Mouse (Mus musculus) MEL (cell line): ENCODE results near the gene Foxf1. TPM values are rescaled to one million over a fixed set of nuclear protein-coding genes. Genes with fewer than 3 reads are reported as not detected.

Experiments
- DNase-seq: peaks from one replicate; pipeline ENCODE4 v3.0.0; 2011; ENCODE audit warnings: low read depth, low spot score
- H3K27ac ChIP-seq: 2 replicates; pipeline ENCODE4 v1.5.1; 2012; ENCODE audit warnings: low read depth, mild to moderate bottlenecking, control low read depth, low read length, moderate library complexity; ENCODE audit not compliant: control insufficient read depth
- H3K27me3 ChIP-seq, 2 experiments: fragments of 150-350 bp in 1 of 2; sonication (generic) in 1 of 2; 2 replicates each; pipeline ENCODE4 v1.6.1; 2012; ENCODE audit warnings: low read length in 2 of 2, mild to moderate bottlenecking in 2 of 2, improper control_type of control experiment in 1 of 2, moderate library complexity in 1 of 2; ENCODE audit not compliant: insufficient read depth in 2 of 2, control insufficient read depth in 1 of 2
- H3K36me3 ChIP-seq, 2 experiments: 2 replicates each; pipeline ENCODE4 v1.6.1; 2012 to 2014; ENCODE audit warnings: low read length in 2 of 2, improper control_type of control experiment in 1 of 2, inconsistent platforms in 1 of 2, mild to moderate bottlenecking in 1 of 2; ENCODE audit not compliant: insufficient read depth in 2 of 2, control insufficient read depth in 1 of 2
- H3K4me1 ChIP-seq, 2 experiments: fragments of 150-350 bp in 1 of 2; sonication (generic) in 1 of 2; 2 replicates each; pipeline ENCODE4 v1.6.1; 2012; ENCODE audit warnings: low read length in 2 of 2, improper control_type of control experiment in 1 of 2, mild to moderate bottlenecking in 1 of 2; ENCODE audit not compliant: insufficient read depth in 2 of 2, control insufficient read depth in 1 of 2
- H3K4me3 ChIP-seq, 2 experiments: fragments of 150-350 bp in 1 of 2; sonication (generic) in 1 of 2; 2 replicates each; pipeline ENCODE4 v1.5.1; 2012; ENCODE audit warnings: low read depth in 2 of 2, low read length in 2 of 2, mild to moderate bottlenecking in 2 of 2, moderate library complexity in 2 of 2, control low read depth in 1 of 2, improper control_type of control experiment in 1 of 2; ENCODE audit not compliant: control insufficient read depth in 1 of 2, insufficient read depth in 1 of 2
- H3K79me2 ChIP-seq: 2 replicates; pipeline ENCODE4 v1.6.1; 2012; ENCODE audit warnings: mild to moderate bottlenecking, low read length, moderate library complexity; ENCODE audit not compliant: control insufficient read depth, poor library complexity, insufficient read depth
- H3K9ac ChIP-seq: 2 replicates; pipeline ENCODE4 v1.6.1; 2012; ENCODE audit warnings: low read depth, mild to moderate bottlenecking, control low read depth, low read length, moderate library complexity; ENCODE audit not compliant: control insufficient read depth, poor library complexity, severe bottlenecking
- H3K9me3 ChIP-seq: fragments of 150-350 bp; sonication (generic); replicated peaks from 2 replicates; pipeline ENCODE4 v1.6.1; 2012; ENCODE audit warnings: mild to moderate bottlenecking, low read length, improper control_type of control experiment, moderate library complexity; ENCODE audit not compliant: insufficient read depth
- CHD1 ChIP-seq: IDR thresholded peaks from 2 replicates; pipeline ENCODE4 v1.6.1; 2012; ENCODE audit warnings: low read depth, mild to moderate bottlenecking, inconsistent platforms, low read length, improper control_type of control experiment
- CHD2 ChIP-seq: IDR thresholded peaks from 2 replicates; pipeline ENCODE4 v1.6.1; 2011; ENCODE audit warnings: low read length, improper control_type of control experiment
- ELF1 ChIP-seq: IDR thresholded peaks from 2 replicates; pipeline ENCODE4 v1.6.1; 2014; ENCODE audit warnings: low read depth, mild to moderate bottlenecking, inconsistent platforms, low read length, improper control_type of control experiment, moderate library complexity
- ETS1 ChIP-seq: IDR thresholded peaks from 2 replicates; pipeline ENCODE4 v1.6.1; 2012; ENCODE audit warnings: low read depth, mild to moderate bottlenecking, inconsistent platforms, low read length, improper control_type of control experiment, moderate library complexity
- GABPA ChIP-seq: IDR thresholded peaks from 2 replicates; pipeline ENCODE4 v1.6.1; 2012; ENCODE audit warnings: low read depth, mild to moderate bottlenecking, inconsistent platforms, low read length, improper control_type of control experiment, moderate library complexity
- GATA1 ChIP-seq: IDR thresholded peaks from 2 replicates; pipeline ENCODE4 v1.6.1; 2011; ENCODE audit warnings: low read depth, low read length, improper control_type of control experiment
- JUND ChIP-seq: IDR thresholded peaks from 2 replicates; pipeline ENCODE4 v1.6.1; 2011; ENCODE audit warnings: low read depth, mild to moderate bottlenecking, improper control_type of control experiment, low read length
- MAFK ChIP-seq: IDR thresholded peaks from 2 replicates; pipeline ENCODE4 v1.6.1; 2011; ENCODE audit warnings: low read depth, mild to moderate bottlenecking, low read length, improper control_type of control experiment, borderline replicate concordance
- MAZ ChIP-seq: IDR thresholded peaks from 2 replicates; pipeline ENCODE4 v1.6.1; 2012; ENCODE audit warnings: low read depth, mild to moderate bottlenecking, inconsistent platforms, low read length, improper control_type of control experiment
- MXI1 ChIP-seq: IDR thresholded peaks from 2 replicates; pipeline ENCODE4 v1.6.1; 2011; ENCODE audit warnings: mild to moderate bottlenecking, low read depth, low read length, improper control_type of control experiment
- MYB ChIP-seq: IDR thresholded peaks from 2 replicates; pipeline ENCODE4 v1.6.1; 2011; ENCODE audit warnings: mild to moderate bottlenecking, low read depth, low read length, improper control_type of control experiment
- NELFE ChIP-seq: IDR thresholded peaks from 2 replicates; pipeline ENCODE4 v1.6.1; 2011; ENCODE audit warnings: low read depth, low read length, improper control_type of control experiment
- POLR2AphosphoS2 ChIP-seq: IDR thresholded peaks from 2 replicates; pipeline ENCODE4 v1.6.1; 2011; ENCODE audit warnings: low read length, improper control_type of control experiment
- RAD21 ChIP-seq: IDR thresholded peaks from 2 replicates; pipeline ENCODE4 v1.6.1; 2011; ENCODE audit warnings: mild to moderate bottlenecking, low read depth, low read length, improper control_type of control experiment
- RCOR1 ChIP-seq: IDR thresholded peaks from 2 replicates; pipeline ENCODE4 v1.6.1; 2012; ENCODE audit warnings: low read depth, mild to moderate bottlenecking, inconsistent platforms, low read length, improper control_type of control experiment
- TAL1 ChIP-seq: IDR thresholded peaks from 2 replicates; pipeline ENCODE4 v1.6.1; 2012; ENCODE audit warnings: mild to moderate bottlenecking, inconsistent platforms, low read length, moderate library complexity, mixed read lengths
- TCF12 ChIP-seq: IDR thresholded peaks from 2 replicates; pipeline ENCODE4 v1.6.1; 2014; ENCODE audit warnings: low read depth, mild to moderate bottlenecking, inconsistent platforms, low read length, improper control_type of control experiment, moderate library complexity
- ZC3H11A ChIP-seq: IDR thresholded peaks from 2 replicates; pipeline ENCODE4 v1.6.1; 2012; ENCODE audit warnings: low read depth, mild to moderate bottlenecking, inconsistent platforms, low read length, improper control_type of control experiment
- ZKSCAN1 ChIP-seq: IDR thresholded peaks from 2 replicates; pipeline ENCODE4 v1.6.1; 2012; ENCODE audit warnings: low read depth, mild to moderate bottlenecking, inconsistent platforms, low read length, improper control_type of control experiment, moderate library complexity
- ZMIZ1 ChIP-seq: IDR thresholded peaks from 2 replicates; pipeline ENCODE4 v1.6.1; 2012; ENCODE audit warnings: low read depth, mild to moderate bottlenecking, inconsistent platforms, low read length, improper control_type of control experiment, moderate library complexity
- polyA plus RNA-seq, 2 experiments: library from polyadenylated mRNA; stranded (reverse) in 1 of 2; unstranded in 1 of 2; fragments of >175 nt in 1 of 2; fragments of >200 nt in 1 of 2; gene quantifications; 2 replicates each; pipeline versions ENCODE4 v1.2.1 to v1.2.4; 2012; ENCODE audit warnings: low replicate concordance in 2 of 2, low read depth in 1 of 2; ENCODE audit not compliant: insufficient read length in 2 of 2, insufficient read depth in 1 of 2, missing spikeins in 1 of 2
- total RNA-seq: library from RNA; depleted of rRNA; stranded (reverse); fragments of 300-350 nt; gene quantifications from 2 replicates; pipeline ENCODE4 v1.2.3, GENCODE M21; 2012

Gene Foxf1
- total and polyA plus RNA-seq, 3 experiments, result not detected

- no peak for TF ChIP-seq CHD2
- TF ChIP-seq TCF12, result no peak
- TF ChIP-seq RCOR1, result no peak
- TF ChIP-seq POLR2AphosphoS2, result no peak
- TF ChIP-seq ETS1, result no peak
- no peaks in the 10 kb centered on the region for H3K36me3 ChIP-seq
- no peak overlapping the region for H3K9ac ChIP-seq
- H3K27me3 ChIP-seq, result no peaks in the 10 kb centered on the region
- no peak overlapping the region for H3K27ac ChIP-seq
- no peaks in the 10 kb centered on the region for H3K79me2 ChIP-seq
- no peaks in the 10 kb centered on the region for H3K4me1 ChIP-seq
- no peaks in the 10 kb centered on the region for H3K9me3 ChIP-seq
- DNase-seq, result no peak
- no peak overlapping the region for H3K4me3 ChIP-seq
These were observed 7.6 kb upstream of the Foxf1 start for GRCm38 (mm10) chr8:121076555-121076954.

- Histone ChIP-seq H3K4me3 (no peak overlapping the region), H3K4me1 (no peaks in the 10 kb centered on the region), H3K27me3 (no peaks in the 10 kb centered on the region), H3K27ac (no peak overlapping the region), H3K9ac (no peak overlapping the region), H3K9me3 (no peaks in the 10 kb centered on the region), H3K79me2 (no peaks in the 10 kb centered on the region), H3K36me3 (no peaks in the 10 kb centered on the region)
- TF ChIP-seq POLR2AphosphoS2 (no peak), CHD1 (no peak), ELF1 (no peak)
- DNase-seq, result no peak
These were observed 5.5 kb upstream of the Foxf1 start for GRCm38 (mm10) chr8:121078721-121079120.

GRCm38 (mm10) chr8:121079201-121079600 lies 5.0 kb upstream of the Foxf1 start:
- Histone ChIP-seq H3K9me3 (no peaks in the 10 kb centered on the region), H3K27me3 (no peaks in the 10 kb centered on the region)

GRCm38 (mm10) chr8:121079944-121080343 lies 4.2 kb upstream of the Foxf1 start:
- Histone ChIP-seq H3K4me1 (no peaks in the 10 kb centered on the region), H3K36me3 (no peaks in the 10 kb centered on the region), H3K79me2 (no peaks in the 10 kb centered on the region), H3K9me3 (no peaks in the 10 kb centered on the region), H3K9ac (no peak overlapping the region), H3K27me3 (no peaks in the 10 kb centered on the region), H3K4me3 (no peak overlapping the region), H3K27ac (no peak overlapping the region)
- DNase-seq, result no peak
- TF ChIP-seq MYB, result no peak
- no peak for TF ChIP-seq JUND
- TF ChIP-seq ZC3H11A, result no peak
- no peak for TF ChIP-seq MXI1
- TF ChIP-seq ZKSCAN1, result no peak
- TF ChIP-seq TAL1, result no peak
- no peak for TF ChIP-seq RAD21
- TF ChIP-seq MAZ, result no peak
- TF ChIP-seq MAFK, result no peak
- no peak for TF ChIP-seq NELFE

More at GRCm38 (mm10) chr8:121079201-121079600, 5.0 kb upstream of the Foxf1 start:
- no peak for DNase-seq
- no peaks in the 10 kb centered on the region for H3K36me3 ChIP-seq
- H3K4me1 ChIP-seq, result no peaks in the 10 kb centered on the region
- H3K79me2 ChIP-seq, result no peaks in the 10 kb centered on the region
- H3K27ac ChIP-seq, result no peak overlapping the region
- TF ChIP-seq RCOR1, result no peak
- TF ChIP-seq GABPA, result no peak
- TF ChIP-seq MXI1, result no peak
- TF ChIP-seq RAD21, result no peak
- no peak for TF ChIP-seq ZKSCAN1
- no peak for TF ChIP-seq ZMIZ1
- no peak for TF ChIP-seq GATA1
- TF ChIP-seq JUND, result no peak
- no peak overlapping the region for H3K4me3 ChIP-seq
- no peak overlapping the region for H3K9ac ChIP-seq
